11 mouse cellular contexts compared by ENCODE assay signal in the genomic region with DNA sequence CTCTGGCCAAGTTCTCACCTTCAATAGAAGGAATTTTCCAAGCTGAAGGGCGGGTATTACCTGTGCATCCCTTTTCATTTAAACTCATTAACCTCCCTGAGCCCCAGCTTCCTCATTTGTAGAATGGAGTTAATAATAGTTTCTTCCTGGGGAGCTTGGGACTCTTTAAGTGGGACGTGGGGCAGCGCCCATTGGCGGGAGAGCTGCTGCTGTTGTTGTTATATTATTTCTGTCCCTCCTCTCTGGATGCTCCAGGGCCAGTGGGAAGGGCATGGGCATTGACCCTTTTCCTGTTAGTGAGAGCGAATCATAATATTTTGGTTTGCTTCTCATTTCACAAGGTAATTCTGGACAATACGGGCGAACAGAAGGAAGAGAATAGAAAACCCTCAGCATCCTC. TPM values are rescaled to one million over a fixed set of nuclear protein-coding genes. Genes with fewer than 3 reads are reported as not detected.
DNase-seq lines count a peak whose midpoint lies in the region; ATAC-seq and TF ChIP-seq lines count a peak whose summit lies in the region.
"Had no signal": no experiment of that assay in that cellular context is flagged by ENCODE, and none has a peak within 500 bp of the region (broad histone marks: within the 10 kb centered on the region; RNA-seq: fewer than 3 reads in every experiment).

No protein-coding gene starts in this region.

- H3K27ac ChIP-seq in forebrain, embryonic 14.5 days (ENCODE audit: low read depth, low read length), result 0 out of 2 replicates have a peak overlapping the region, but pooled peaks have one; percentile 21
- no peak overlapping the region for H3K27ac ChIP-seq in forebrain, embryonic 16.5 days (ENCODE audit: low read length)
- H3K27ac ChIP-seq in kidney, embryonic 16.5 days (ENCODE audit: low read length), result peak overlapping the region; percentile 16; the same call in 1 of the 2 replicates
- H3K27ac ChIP-seq in kidney, adult 2 months (ENCODE audit: insufficient read depth, low read depth, low read length), result no peak overlapping the region
- H3K27ac ChIP-seq in hindbrain, embryonic 10.5 days, result peak overlapping the region; percentile 64
- peak overlapping the region; percentile 30; the same call in 1 of the 2 replicates for H3K27ac ChIP-seq in midbrain, embryonic 15.5 days

- no peak overlapping the region for H3K4me3 ChIP-seq in forebrain, embryonic 14.5 days (ENCODE audit: low read depth, low read length)
- no peak overlapping the region for H3K4me3 ChIP-seq in forebrain, embryonic 16.5 days (replicated peaks; ENCODE audit: low read length)
- H3K4me3 ChIP-seq in kidney, embryonic 16.5 days (ENCODE audit: low read length), result no peak overlapping the region
- no peak overlapping the region for H3K4me3 ChIP-seq in kidney, adult 2 months (ENCODE audit: insufficient read depth, low read depth, low read length)
- no peak overlapping the region for H3K4me3 ChIP-seq in hindbrain, embryonic 10.5 days
- H3K4me3 ChIP-seq in midbrain, embryonic 15.5 days, result no peak overlapping the region
- H3K4me3 ChIP-seq: embryonic facial prominence, embryonic 15.5 days had no signal

- WGBS in forebrain, embryonic 14.5 days, result 50% methylated on average over 7 of the region's 7 CpGs
- 65% methylated on average over 7 of the region's 7 CpGs for WGBS in forebrain, embryonic 16.5 days
- 33% methylated on average over 7 of the region's 7 CpGs for WGBS in kidney, embryonic 16.5 days
- 63% methylated on average over 7 of the region's 7 CpGs for WGBS in kidney, adult 2 months
- WGBS in hindbrain, embryonic 10.5 days, result 77% methylated on average over 7 of the region's 7 CpGs
- WGBS in midbrain, embryonic 15.5 days, result 82% methylated on average over 7 of the region's 7 CpGs

- H3K4me1 ChIP-seq in forebrain, embryonic 14.5 days (ENCODE audit: control insufficient read depth, insufficient read depth, low read length), result peaks cover 21% of the 10 kb centered on the region
- H3K4me1 ChIP-seq in forebrain, embryonic 16.5 days (replicated peaks; ENCODE audit: control insufficient read depth, insufficient read depth, low read length), result peaks cover 24% of the 10 kb centered on the region
- peaks cover 22% of the 10 kb centered on the region for H3K4me1 ChIP-seq in kidney, embryonic 16.5 days (ENCODE audit: insufficient read depth, low read length)
- H3K4me1 ChIP-seq in kidney, adult 2 months (ENCODE audit: control insufficient read depth, insufficient read depth, low read length), result no peaks in the 10 kb centered on the region
- peaks cover 55% of the 10 kb centered on the region for H3K4me1 ChIP-seq in hindbrain, embryonic 10.5 days (replicated peaks)
- peaks cover 25% of the 10 kb centered on the region for H3K4me1 ChIP-seq in midbrain, embryonic 15.5 days

- no peaks in the 10 kb centered on the region for H3K27me3 ChIP-seq in forebrain, embryonic 14.5 days (replicated peaks; ENCODE audit: control insufficient read depth, insufficient read depth, low read length)
- no peaks in the 10 kb centered on the region for H3K27me3 ChIP-seq in forebrain, embryonic 16.5 days (replicated peaks; ENCODE audit: control insufficient read depth, insufficient read depth, low read length)
- H3K27me3 ChIP-seq in kidney, embryonic 16.5 days (ENCODE audit: insufficient read depth, low read length), result no peaks in the 10 kb centered on the region
- no peaks in the 10 kb centered on the region for H3K27me3 ChIP-seq in kidney, adult 2 months (replicated peaks; ENCODE audit: control insufficient read depth, insufficient read depth, low read length)
- no peaks in the 10 kb centered on the region for H3K27me3 ChIP-seq in hindbrain, embryonic 10.5 days (ENCODE audit: insufficient read depth, poor library complexity, severe bottlenecking)
- H3K27me3 ChIP-seq in midbrain, embryonic 15.5 days (replicated peaks), result no peaks in the 10 kb centered on the region
- H3K27me3 ChIP-seq: embryonic facial prominence, embryonic 15.5 days had no signal

- no peak for TF ChIP-seq CTCF in kidney, adult 2 months (conservative IDR thresholded peaks at IDR 0.05; ENCODE audit: insufficient read depth, insufficient read length, low read depth, low read length)

- no peak overlapping the region for H3K4me2 ChIP-seq in forebrain, embryonic 14.5 days (ENCODE audit: low read length)
- no peak overlapping the region for H3K4me2 ChIP-seq in forebrain, embryonic 16.5 days (ENCODE audit: low read length)
- H3K4me2 ChIP-seq in kidney, embryonic 16.5 days (replicated peaks; ENCODE audit: low read depth, low read length), result no peak overlapping the region
- H3K4me2 ChIP-seq in midbrain, embryonic 15.5 days, result no peak overlapping the region
- H3K4me2 ChIP-seq: embryonic facial prominence, embryonic 15.5 days had no signal

- no peak for ATAC-seq in forebrain, embryonic 14.5 days
- ATAC-seq in forebrain, embryonic 16.5 days, result no peak
- no peak for ATAC-seq in kidney, embryonic 16.5 days (ENCODE audit: low FRiP score, low TSS enrichment)
- ATAC-seq in midbrain, embryonic 15.5 days (replicated peaks), result no peak

- no peaks in the 10 kb centered on the region for H3K9me3 ChIP-seq in forebrain, embryonic 14.5 days (replicated peaks; ENCODE audit: control insufficient read depth, low read length)
- no peaks in the 10 kb centered on the region for H3K9me3 ChIP-seq in forebrain, embryonic 16.5 days (ENCODE audit: control insufficient read depth, low read length)
- no peaks in the 10 kb centered on the region for H3K9me3 ChIP-seq in kidney, embryonic 16.5 days (ENCODE audit: low read length)
- H3K9me3 ChIP-seq in hindbrain, embryonic 10.5 days, result no peaks in the 10 kb centered on the region
- H3K9me3 ChIP-seq in midbrain, embryonic 15.5 days, result no peaks in the 10 kb centered on the region
- H3K9me3 ChIP-seq: embryonic facial prominence, embryonic 15.5 days had no signal

- no peak for TF ChIP-seq POLR2A in kidney, adult 2 months (IDR thresholded peaks at IDR 0.05; ENCODE audit: low read depth, low read length)

- no peak for DNase-seq in forebrain, embryonic 14.5 days (ENCODE audit: low spot score)
- no peak for DNase-seq in kidney, adult 2 months
- no peak for DNase-seq in hindbrain, embryonic 10.5 days (ENCODE audit: low spot score)
- DNase-seq in MN1 (ENCODE audit: low spot score), result no peak
- no peak for DNase-seq in right cerebral cortex, adult 2 months (ENCODE audit: low spot score in 2 of 2)
- DNase-seq: kidney, adult 9 months; thymus, adult 18-20 months had no signal

- H3K36me3 ChIP-seq in forebrain, embryonic 14.5 days (ENCODE audit: control insufficient read depth, insufficient read depth, low read length), result no peaks in the 10 kb centered on the region
- H3K36me3 ChIP-seq in forebrain, embryonic 16.5 days (ENCODE audit: control insufficient read depth, insufficient read depth), result no peaks in the 10 kb centered on the region
- H3K36me3 ChIP-seq in kidney, embryonic 16.5 days (ENCODE audit: insufficient read depth, low read length), result no peaks in the 10 kb centered on the region
- no peaks in the 10 kb centered on the region for H3K36me3 ChIP-seq in kidney, adult 2 months (ENCODE audit: control insufficient read depth, insufficient read depth, low read length)
- 0 out of 2 replicates have a peak, but pooled peaks cover 2% of the 10 kb centered on the region for H3K36me3 ChIP-seq in hindbrain, embryonic 10.5 days
- no peaks in the 10 kb centered on the region for H3K36me3 ChIP-seq in midbrain, embryonic 15.5 days (replicated peaks)
- H3K36me3 ChIP-seq: embryonic facial prominence, embryonic 15.5 days had no signal

- H3K9ac ChIP-seq in forebrain, embryonic 14.5 days (ENCODE audit: low read length), result no peak overlapping the region
- no peak overlapping the region for H3K9ac ChIP-seq in forebrain, embryonic 16.5 days (replicated peaks; ENCODE audit: low read depth, low read length)
- no peak overlapping the region for H3K9ac ChIP-seq in kidney, embryonic 16.5 days (replicated peaks; ENCODE audit: low read length)
- no peak overlapping the region for H3K9ac ChIP-seq in midbrain, embryonic 15.5 days
- H3K9ac ChIP-seq: embryonic facial prominence, embryonic 15.5 days had no signal

RNA-seq across cellular contexts. Expression of gene Rgs3, which starts 47.3 kb away (rescaled TPM):
- polyA plus RNA-seq in forebrain, embryonic 14.5 days (2014; fragmentation: Nextera tagmentation; extraction: Ambion mirVana), result 36.7 and 44.8 TPM in 2 replicates
- polyA plus RNA-seq in forebrain, embryonic 16.5 days (2015; fragmentation: Nextera tagmentation; extraction: Ambion mirVana), result 44.8 and 50.4 TPM in 2 replicates
- polyA plus RNA-seq in kidney, embryonic 16.5 days (2015; fragmentation: Nextera tagmentation; extraction: Ambion mirVana), result 57.7 and 62.0 TPM in 2 replicates
- polyA plus RNA-seq in kidney, adult 2 months (2012; rRNA removed), result 43.1 and 43.5 TPM in 2 replicates
- 36.2 and 48.6 TPM in 2 replicates for polyA plus RNA-seq in hindbrain, embryonic 10.5 days (2016; fragmentation: Nextera tagmentation; extraction: Ambion mirVana)
- polyA plus RNA-seq in midbrain, embryonic 15.5 days (2015; fragmentation: Nextera tagmentation; extraction: Ambion mirVana), result 76.6 and 80.1 TPM in 2 replicates

Comparison
In these comparisons a context has a peak if more than half of its experiments do, and no peak if none do; other contexts are left out.
1. H3K27ac ChIP-seq: peak in forebrain, embryonic 14.5 days (single experiment), kidney, embryonic 16.5 days (single experiment), hindbrain, embryonic 10.5 days (single experiment) and midbrain, embryonic 15.5 days (single experiment); none in forebrain, embryonic 16.5 days (single experiment) and kidney, adult 2 months (single experiment).